9 mouse cellular contexts compared by ENCODE assay signal in the genomic region with DNA sequence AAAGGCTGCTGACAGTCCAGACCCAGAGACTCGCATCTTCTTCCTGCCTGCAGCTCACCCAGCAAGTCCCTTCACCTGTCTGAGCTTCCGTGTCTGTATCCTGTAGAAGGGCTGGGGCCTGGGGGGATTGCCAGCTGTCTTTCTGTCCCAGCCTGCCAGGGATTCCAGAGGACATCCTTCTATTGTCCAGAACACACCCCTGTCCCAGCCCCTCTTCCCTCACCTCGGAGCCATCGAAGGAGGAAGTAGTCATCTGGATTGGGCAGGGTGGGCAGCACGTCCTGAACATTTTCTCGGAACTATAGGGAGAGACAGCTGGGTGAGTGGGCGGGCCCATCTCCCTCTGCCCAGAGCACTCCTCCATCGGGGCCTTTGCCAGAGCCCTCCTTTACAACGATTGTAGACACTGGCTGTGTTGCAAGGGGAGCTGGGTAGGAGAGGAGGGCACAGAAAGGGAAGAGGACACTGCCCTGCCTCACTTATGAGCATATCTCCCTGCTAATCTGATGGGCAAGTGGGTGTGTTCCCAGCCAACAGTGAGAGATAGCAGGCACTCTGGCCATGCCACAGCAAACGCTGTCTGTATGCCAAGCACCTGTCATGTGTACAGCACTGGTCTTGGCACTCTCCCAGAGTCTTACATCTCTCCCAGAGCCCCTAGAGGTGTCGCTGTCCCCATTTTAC. TPM values are rescaled to one million over a fixed set of nuclear protein-coding genes. Genes with fewer than 3 reads are reported as not detected.
DNase-seq lines count a peak whose midpoint lies in the region; ATAC-seq lines count a peak whose summit lies in the region.
"Had no signal": no experiment of that assay in that cellular context is flagged by ENCODE, and none has a peak within 500 bp of the region (broad histone marks: within the 10 kb centered on the region; RNA-seq: fewer than 3 reads in every experiment).

No protein-coding gene starts in this region.

- DNase-seq in hindbrain, embryonic 10.5 days (ENCODE audit: low spot score) = no peak
- peak; percentile 35 to 37 for DNase-seq in spleen, postnatal 10 days (ENCODE audit: low spot score in 2 of 2)
- DNase-seq in spleen, postnatal 14 days (ENCODE audit: low spot score in 2 of 2) = no peak
- DNase-seq in liver, embryonic 11.5 days (ENCODE audit: low spot score) = no peak
- DNase-seq in cerebellum, postnatal 25 days = no peak
- DNase-seq in urinary bladder, postnatal 10 days (ENCODE audit: low spot score) = no peak
- DNase-seq in embryonic facial prominence, embryonic 10.5 days (ENCODE audit: low spot score) = no peak

- 62% methylated on average over 11 of the region's 11 CpGs for WGBS in hindbrain, embryonic 13.5 days
- WGBS in hindbrain, embryonic 10.5 days = 63% methylated on average over 11 of the region's 11 CpGs
- 43% methylated on average over 11 of the region's 11 CpGs for WGBS in liver, embryonic 11.5 days
- WGBS in embryonic facial prominence, embryonic 10.5 days = 62% methylated on average over 11 of the region's 11 CpGs

- no peak overlapping the region for H3K27ac ChIP-seq in hindbrain, embryonic 13.5 days
- no peak overlapping the region for H3K27ac ChIP-seq in hindbrain, embryonic 10.5 days
- no peak overlapping the region for H3K27ac ChIP-seq in liver, embryonic 11.5 days (ENCODE audit: low read depth, low read length)
- no peak overlapping the region for H3K27ac ChIP-seq in embryonic facial prominence, embryonic 10.5 days (replicated peaks)
- H3K27ac ChIP-seq: heart, embryonic 10.5 days had no signal

- no peak for ATAC-seq in hindbrain, embryonic 13.5 days (ENCODE audit: low FRiP score)
- ATAC-seq in liver, embryonic 11.5 days (replicated peaks; ENCODE audit: low FRiP score) = no peak

- H3K9me3 ChIP-seq in hindbrain, embryonic 13.5 days = no peaks in the 10 kb centered on the region
- no peaks in the 10 kb centered on the region for H3K9me3 ChIP-seq in hindbrain, embryonic 10.5 days
- H3K9me3 ChIP-seq in liver, embryonic 11.5 days (ENCODE audit: control insufficient read depth, low read length) = no peaks in the 10 kb centered on the region
- no peaks in the 10 kb centered on the region for H3K9me3 ChIP-seq in embryonic facial prominence, embryonic 10.5 days
- H3K9me3 ChIP-seq: heart, embryonic 10.5 days had no signal

- peak overlapping the region; percentile 19; the same call in 1 of the 2 replicates for H3K9ac ChIP-seq in hindbrain, embryonic 13.5 days
- H3K9ac ChIP-seq in liver, embryonic 11.5 days (ENCODE audit: low read depth, low read length) = 0 out of 2 replicates have a peak overlapping the region, but pooled peaks have one; percentile 12

- H3K4me1 ChIP-seq in hindbrain, embryonic 13.5 days (replicated peaks) = peaks cover 31% of the 10 kb centered on the region
- H3K4me1 ChIP-seq in hindbrain, embryonic 10.5 days (replicated peaks) = peaks cover 25% of the 10 kb centered on the region
- H3K4me1 ChIP-seq in liver, embryonic 11.5 days (replicated peaks; ENCODE audit: control insufficient read depth, insufficient read depth, low read length) = peaks cover 26% of the 10 kb centered on the region
- peaks cover 17% of the 10 kb centered on the region for H3K4me1 ChIP-seq in embryonic facial prominence, embryonic 10.5 days

- H3K4me2 ChIP-seq in hindbrain, embryonic 13.5 days = 0 out of 2 replicates have a peak overlapping the region, but pooled peaks have one; percentile 70
- peak overlapping the region; percentile 91 for H3K4me2 ChIP-seq in liver, embryonic 11.5 days

- no peaks in the 10 kb centered on the region for H3K36me3 ChIP-seq in hindbrain, embryonic 13.5 days
- H3K36me3 ChIP-seq in hindbrain, embryonic 10.5 days = no peaks in the 10 kb centered on the region
- no peaks in the 10 kb centered on the region for H3K36me3 ChIP-seq in liver, embryonic 11.5 days (ENCODE audit: control insufficient read depth, insufficient read depth, low read length)
- H3K36me3 ChIP-seq in embryonic facial prominence, embryonic 10.5 days (replicated peaks) = no peaks in the 10 kb centered on the region
- H3K36me3 ChIP-seq: heart, embryonic 10.5 days had no signal

- no peak overlapping the region for H3K4me3 ChIP-seq in hindbrain, embryonic 13.5 days
- H3K4me3 ChIP-seq in hindbrain, embryonic 10.5 days = no peak overlapping the region
- no peak overlapping the region for H3K4me3 ChIP-seq in liver, embryonic 11.5 days (ENCODE audit: low read depth, low read length)
- no peak overlapping the region for H3K4me3 ChIP-seq in embryonic facial prominence, embryonic 10.5 days
- H3K4me3 ChIP-seq: heart, embryonic 10.5 days had no signal

- H3K27me3 ChIP-seq in hindbrain, embryonic 13.5 days = peaks cover 31% of the 10 kb centered on the region
- H3K27me3 ChIP-seq in hindbrain, embryonic 10.5 days (ENCODE audit: insufficient read depth, poor library complexity, severe bottlenecking) = peaks cover 49% of the 10 kb centered on the region
- peaks cover 33% of the 10 kb centered on the region for H3K27me3 ChIP-seq in liver, embryonic 11.5 days (replicated peaks; ENCODE audit: control insufficient read depth, insufficient read depth, low read length)
- peaks cover 54% of the 10 kb centered on the region for H3K27me3 ChIP-seq in embryonic facial prominence, embryonic 10.5 days (replicated peaks; ENCODE audit: low read depth, poor library complexity, severe bottlenecking)

RNA-seq across cellular contexts. Expression of gene Sec14l2, which starts 6.6 kb away (rescaled TPM):
- 2.3 and 3.4 TPM in 2 replicates for polyA plus RNA-seq in hindbrain, embryonic 13.5 days (2015; fragmentation: Nextera tagmentation; extraction: Ambion mirVana)
- polyA plus RNA-seq in hindbrain, embryonic 10.5 days (2016; fragmentation: Nextera tagmentation; extraction: Ambion mirVana) = 2.6 and 3.0 TPM in 2 replicates
- polyA plus RNA-seq in liver, embryonic 11.5 days (2014; fragmentation: Nextera tagmentation; extraction: Ambion mirVana) = 6.2 and 6.8 TPM in 2 replicates
- 1.7 and 2.0 TPM in 2 replicates for polyA plus RNA-seq in embryonic facial prominence, embryonic 10.5 days (2016; fragmentation: Nextera tagmentation; extraction: Ambion mirVana)

RNA-seq across cellular contexts. Expression of gene Rnf215, which starts 18.4 kb away (rescaled TPM):
- polyA plus RNA-seq in hindbrain, embryonic 13.5 days (2015; fragmentation: Nextera tagmentation; extraction: Ambion mirVana) = 42.9 and 44.0 TPM in 2 replicates
- polyA plus RNA-seq in hindbrain, embryonic 10.5 days (2016; fragmentation: Nextera tagmentation; extraction: Ambion mirVana) = 22.0 and 25.8 TPM in 2 replicates
- polyA plus RNA-seq in liver, embryonic 11.5 days (2014; fragmentation: Nextera tagmentation; extraction: Ambion mirVana) = 10.4 and 11.6 TPM in 2 replicates
- 21.2 and 22.8 TPM in 2 replicates for polyA plus RNA-seq in embryonic facial prominence, embryonic 10.5 days (2016; fragmentation: Nextera tagmentation; extraction: Ambion mirVana)

RNA-seq across cellular contexts. Expression of gene Mtfp1, which starts 21.4 kb away (rescaled TPM):
- 5.7 and 6.2 TPM in 2 replicates for polyA plus RNA-seq in hindbrain, embryonic 13.5 days (2015; fragmentation: Nextera tagmentation; extraction: Ambion mirVana)
- polyA plus RNA-seq in hindbrain, embryonic 10.5 days (2016; fragmentation: Nextera tagmentation; extraction: Ambion mirVana) = 8.7 and 9.9 TPM in 2 replicates
- polyA plus RNA-seq in liver, embryonic 11.5 days (2014; fragmentation: Nextera tagmentation; extraction: Ambion mirVana) = 48.8 and 51.8 TPM in 2 replicates
- polyA plus RNA-seq in embryonic facial prominence, embryonic 10.5 days (2016; fragmentation: Nextera tagmentation; extraction: Ambion mirVana) = 14.6 and 15.6 TPM in 2 replicates

RNA-seq across cellular contexts. Expression of gene Ccdc157, which starts 43.5 kb away (rescaled TPM):
- polyA plus RNA-seq in hindbrain, embryonic 13.5 days (2015; fragmentation: Nextera tagmentation; extraction: Ambion mirVana) = 7.2 and 8.1 TPM in 2 replicates
- 7.8 and 8.5 TPM in 2 replicates for polyA plus RNA-seq in hindbrain, embryonic 10.5 days (2016; fragmentation: Nextera tagmentation; extraction: Ambion mirVana)
- 2.2 and 2.3 TPM in 2 replicates for polyA plus RNA-seq in liver, embryonic 11.5 days (2014; fragmentation: Nextera tagmentation; extraction: Ambion mirVana)
- 7.2 and 8.0 TPM in 2 replicates for polyA plus RNA-seq in embryonic facial prominence, embryonic 10.5 days (2016; fragmentation: Nextera tagmentation; extraction: Ambion mirVana)

RNA-seq across cellular contexts. Expression of gene Sf3a1, which starts 43.5 kb away (rescaled TPM):
- 54.3 and 55.1 TPM in 2 replicates for polyA plus RNA-seq in hindbrain, embryonic 13.5 days (2015; fragmentation: Nextera tagmentation; extraction: Ambion mirVana)
- 92.1 and 95.3 TPM in 2 replicates for polyA plus RNA-seq in hindbrain, embryonic 10.5 days (2016; fragmentation: Nextera tagmentation; extraction: Ambion mirVana)
- polyA plus RNA-seq in liver, embryonic 11.5 days (2014; fragmentation: Nextera tagmentation; extraction: Ambion mirVana) = 76.0 and 76.7 TPM in 2 replicates
- 102 and 105 TPM in 2 replicates for polyA plus RNA-seq in embryonic facial prominence, embryonic 10.5 days (2016; fragmentation: Nextera tagmentation; extraction: Ambion mirVana)

Comparison
In these comparisons a context has a peak if more than half of its experiments do, and no peak if none do; other contexts are left out.
1. DNase-seq: peak in spleen, postnatal 10 days (2 of 2); none in hindbrain, embryonic 10.5 days (single experiment), spleen, postnatal 14 days (0 of 2), liver, embryonic 11.5 days (single experiment), cerebellum, postnatal 25 days (0 of 2), urinary bladder, postnatal 10 days (single experiment) and embryonic facial prominence, embryonic 10.5 days (single experiment).